Mouse (Mus musculus) embryonic facial prominence, embryonic 11.5 days (tissue): ENCODE data around the gene Stac3. TPM values are rescaled to one million over a fixed set of nuclear protein-coding genes. Genes with fewer than 3 reads are reported as not detected.

ENCODE experiments used
- ATAC-seq: fragments of 200-750 bp; cut with Nextera tagmentation; replicated peaks from 2 replicates; pipeline ENCODE4 v1.8.0; 2017; ENCODE audit warnings: low read depth; ENCODE audit not compliant: insufficient number of reproducible peaks, low FRiP score, low TSS enrichment
- DNase-seq: peaks from one replicate; pipeline ENCODE4 v3.0.0-alpha.2; 2015; ENCODE audit warnings: low spot score
- H3K27ac ChIP-seq: fragments of 300-500 bp; sonication (generic); replicated peaks from 2 replicates; pipeline ENCODE4 v1.5.1; 2014; ENCODE audit warnings: mild to moderate bottlenecking, low read depth, low read length, control low read depth
- H3K27me3 ChIP-seq: fragments of 300-500 bp; sonication (generic); 2 replicates; pipeline ENCODE4 v1.6.1; 2014; ENCODE audit warnings: mild to moderate bottlenecking, low read length, moderate library complexity, mixed read lengths; ENCODE audit not compliant: control insufficient read depth, insufficient read depth
- H3K36me3 ChIP-seq: fragments of 300-500 bp; sonication (generic); replicated peaks from 2 replicates; pipeline ENCODE4 v1.6.1; 2014; ENCODE audit warnings: low read depth, mild to moderate bottlenecking, low read length, moderate library complexity, mixed read lengths; ENCODE audit not compliant: control insufficient read depth, insufficient read depth
- H3K4me1 ChIP-seq: fragments of 300-500 bp; sonication (generic); 2 replicates; pipeline ENCODE4 v1.6.1; 2014; ENCODE audit warnings: low read length, mixed read lengths; ENCODE audit not compliant: control insufficient read depth, insufficient read depth
- H3K4me2 ChIP-seq: fragments of 300-500 bp; sonication (generic); 2 replicates; pipeline ENCODE4 v1.6.1; 2014; ENCODE audit warnings: low read depth, mild to moderate bottlenecking, control low read depth, low read length, moderate library complexity
- H3K4me3 ChIP-seq: fragments of 300-500 bp; sonication (generic); 2 replicates; pipeline ENCODE4 v1.5.1; 2014; ENCODE audit warnings: low read depth, low read length, control low read depth
- H3K9ac ChIP-seq: fragments of 300-500 bp; sonication (generic); replicated peaks from 2 replicates; pipeline ENCODE4 v1.6.1; 2014; ENCODE audit warnings: mild to moderate bottlenecking, control low read depth, low read length
- H3K9me3 ChIP-seq: fragments of 300-500 bp; sonication (generic); replicated peaks from 2 replicates; pipeline ENCODE4 v1.6.1; 2016; ENCODE audit warnings: mild to moderate bottlenecking, low read length, inconsistent platforms, mixed read lengths; ENCODE audit not compliant: control insufficient read depth
- WGBS: fragments of 180-500 bp; shearing (Covaris S2); extraction: QIAGEN DNeasy Blood & Tissue Kit; methylation state at CpG from one replicate; pipeline ENCODE4 v1.1.7; 2014; 5-methylcytosine and 5-hydroxymethylcytosine counted together
- polyA plus RNA-seq: library from polyadenylated mRNA; unstranded; fragments of >200 nt; fragmentation: Nextera tagmentation; extraction: Ambion mirVana; gene quantifications from 2 replicates; pipeline ENCODE4 v1.2.1, GENCODE M21; 2014

Stac3 gene
- polyA plus RNA-seq, 1 experiment from 2014 or later, result 0.49 TPM

- H3K36me3 ChIP-seq, result no peaks in the 10 kb centered on the region; the same call in 1 of the 2 replicates
- H3K27me3 ChIP-seq, result peaks cover 26% of the 10 kb centered on the region
- peak overlapping the region; percentile 61 for H3K9ac ChIP-seq
- H3K4me3 ChIP-seq, result peak overlapping the region; percentile 43
- H3K27ac ChIP-seq, result no peak overlapping the region
- WGBS, result 10% methylated on average over 12 of the region's 12 CpGs
- H3K4me1 ChIP-seq, result peaks cover 17% of the 10 kb centered on the region
- ATAC-seq, result no peak
- no peaks in the 10 kb centered on the region for H3K9me3 ChIP-seq
- DNase-seq, result no peak
- peak overlapping the region; percentile 80 for H3K4me2 ChIP-seq
These were observed 20.2 kb downstream of the Stac3 start for GRCm38 (mm10) chr10:127521611-127522080.

DNA sequence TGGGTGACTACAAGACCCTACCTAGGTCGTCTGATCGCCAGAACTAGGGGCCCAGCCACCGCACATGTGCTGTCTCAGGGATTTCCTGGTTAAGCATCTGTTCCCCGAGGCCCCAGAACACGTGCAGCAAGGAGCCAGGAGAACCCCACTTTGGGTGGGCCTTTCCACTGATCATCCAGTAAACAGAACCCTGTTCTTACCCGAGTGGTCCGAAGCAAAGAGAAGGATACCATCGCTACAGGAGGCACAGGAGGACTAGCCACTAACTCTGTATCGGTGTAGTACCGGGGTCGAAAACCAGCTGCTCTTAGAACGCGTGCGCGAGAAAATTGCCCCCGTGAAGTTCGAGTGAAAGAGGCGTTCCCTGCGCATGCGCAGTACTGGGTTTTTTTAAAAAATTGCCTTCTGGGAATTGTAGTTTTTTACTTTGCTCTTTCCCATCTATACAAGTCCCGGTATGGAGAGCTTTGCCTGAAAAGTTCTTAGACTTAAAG is 20.6 kb downstream of the Stac3 start, which contains the start of gene Shmt2:
Shmt2 (minus strand) TSS at position 357 of the 494 bp plus-strand sequence.
- Histone ChIP-seq H3K4me2 (peak within 1 kb of the TSS; percentile 80), H3K27ac (no peak within 1 kb of the TSS), H3K27me3 (peaks cover 29% of the 10 kb centered on the region), H3K36me3 (no peaks in the 10 kb centered on the region; the same call in 1 of the 2 replicates), H3K9ac (peak within 1 kb of the TSS; percentile 61), H3K4me1 (peaks cover 12% of the 10 kb centered on the region), H3K4me3 (peak within 1 kb of the TSS; percentile 43), H3K9me3 (no peaks in the 10 kb centered on the region)
- 0 out of 2 replicates have a peak, but pooled peaks have one; percentile 31 for ATAC-seq
- under 1% methylated on average over 21 of the region's 21 CpGs for WGBS
- peak; percentile 98 for DNase-seq

- H3K27me3 ChIP-seq, result peaks cover 55% of the 10 kb centered on the region
- no peaks in the 10 kb centered on the region for H3K9me3 ChIP-seq
- H3K4me3 ChIP-seq, result no peak overlapping the region
- no peak overlapping the region for H3K9ac ChIP-seq
- H3K4me2 ChIP-seq, result peak overlapping the region; percentile 19
- H3K36me3 ChIP-seq, result no peaks in the 10 kb centered on the region
- DNase-seq (no peak), ATAC-seq (no peak)
- WGBS, result 2% methylated on average over 21 of the region's 23 CpGs
- no peak overlapping the region for H3K27ac ChIP-seq
- peaks cover 11% of the 10 kb centered on the region for H3K4me1 ChIP-seq
These were observed 23.3 kb downstream of the Stac3 start for GRCm38 (mm10) chr10:127524646-127525255.

- ATAC-seq (no peak), DNase-seq (no peak)
- Histone ChIP-seq H3K27ac (no peak overlapping the region), H3K9me3 (no peaks in the 10 kb centered on the region), H3K36me3 (no peaks in the 10 kb centered on the region), H3K4me2 (peak overlapping the region; percentile 28; the same call in 1 of the 2 replicates), H3K4me3 (0 out of 2 replicates have a peak overlapping the region, but pooled peaks have one; percentile 3), H3K4me1 (peaks cover 11% of the 10 kb centered on the region), H3K27me3 (peaks cover 68% of the 10 kb centered on the region), H3K9ac (no peak overlapping the region)
- WGBS, result 1% methylated on average over 26 of the region's 26 CpGs
These were observed 24.6 kb downstream of the Stac3 start for GRCm38 (mm10) chr10:127526048-127526447.

DNA sequence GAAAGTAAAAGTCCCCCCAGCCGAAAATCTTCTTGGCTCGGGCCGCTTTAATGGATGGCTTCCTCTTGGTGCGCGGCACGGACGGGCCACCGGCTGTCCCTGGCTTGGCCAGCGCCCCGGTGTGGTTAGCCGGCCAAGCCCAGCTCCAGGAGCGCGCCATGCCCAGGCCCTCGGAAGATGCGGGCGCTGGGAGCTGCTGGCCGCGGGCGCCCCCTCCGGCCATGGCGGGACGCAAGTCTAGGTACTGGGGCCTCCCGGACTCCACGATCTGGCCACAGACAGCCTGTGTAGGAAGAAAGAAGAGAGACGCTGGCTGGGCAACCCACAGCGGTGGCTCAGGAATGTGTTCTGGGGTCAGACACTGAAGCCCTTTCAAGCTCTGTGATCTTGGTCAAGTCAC is 25.2 kb downstream of the Stac3 start:
- H3K4me1 ChIP-seq, result peaks cover 13% of the 10 kb centered on the region; the same call in 1 of the 2 replicates
- H3K9ac ChIP-seq, result no peak overlapping the region
- ATAC-seq (no peak), DNase-seq (peak; percentile 69)
- no peak overlapping the region for H3K27ac ChIP-seq
- H3K9me3 ChIP-seq, result no peaks in the 10 kb centered on the region
- 0% methylated on average over 26 of the region's 26 CpGs for WGBS
- no peaks in the 10 kb centered on the region for H3K36me3 ChIP-seq
- 0 out of 2 replicates have a peak overlapping the region, but pooled peaks have one; percentile 7 for H3K4me3 ChIP-seq
- H3K4me2 ChIP-seq, result peak overlapping the region; percentile 28
- peaks cover 74% of the 10 kb centered on the region for H3K27me3 ChIP-seq

DNA sequence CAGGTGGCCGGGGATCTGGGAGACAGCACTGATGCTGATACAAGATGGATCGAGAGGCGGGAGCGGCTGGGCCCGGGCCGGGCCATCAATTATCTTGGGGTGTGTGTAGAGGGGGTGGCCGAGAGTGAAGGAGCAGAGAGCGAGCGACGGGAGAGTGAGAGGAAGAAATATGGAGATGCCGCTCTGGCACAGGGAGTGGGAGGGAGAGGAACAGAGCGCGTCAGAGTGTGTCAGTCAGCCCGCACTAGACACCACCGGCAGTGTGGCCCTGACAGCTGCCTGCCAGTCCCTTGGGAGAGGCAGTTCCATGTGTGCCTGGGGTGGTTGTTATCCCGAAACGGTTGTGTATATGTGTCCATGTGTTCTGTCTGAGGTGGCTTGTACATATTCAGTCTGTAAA is 26.0 kb downstream of the Stac3 start:
- H3K4me1 ChIP-seq, result peaks cover 13% of the 10 kb centered on the region; the same call in 1 of the 2 replicates
- 2% methylated on average over 17 of the region's 17 CpGs for WGBS
- H3K27me3 ChIP-seq, result peaks cover 82% of the 10 kb centered on the region
- no peaks in the 10 kb centered on the region for H3K9me3 ChIP-seq
- H3K4me3 ChIP-seq, result no peak overlapping the region
- no peak for ATAC-seq
- H3K9ac ChIP-seq, result no peak overlapping the region
- H3K27ac ChIP-seq, result no peak overlapping the region
- no peak overlapping the region for H3K4me2 ChIP-seq
- H3K36me3 ChIP-seq, result no peaks in the 10 kb centered on the region
- no peak for DNase-seq

GRCm38 (mm10) chr10:127530945-127531344 is 29.5 kb downstream of the Stac3 start:
- DNase-seq, result no peak

DNA sequence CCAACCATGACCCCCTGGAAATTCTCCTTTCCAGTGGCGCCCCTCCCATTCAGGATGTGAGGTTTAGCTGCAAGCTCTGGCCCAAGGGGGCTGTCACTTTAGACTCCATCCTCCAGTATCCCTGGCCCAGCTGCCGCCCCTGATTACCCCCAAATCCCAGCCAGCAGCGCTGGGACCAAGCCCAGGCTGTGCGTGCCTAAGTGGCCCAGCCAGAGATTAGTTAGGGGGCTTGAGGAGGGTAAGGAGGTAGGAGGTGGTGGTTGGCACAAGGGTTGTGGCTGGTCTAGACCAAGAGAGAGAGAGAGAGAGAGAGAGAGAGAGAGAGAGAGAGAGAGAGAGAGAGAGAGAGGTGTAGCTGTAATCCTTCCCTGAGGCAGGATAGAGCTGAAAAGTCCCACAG is 30.1 kb downstream of the Stac3 start:
- WGBS, result 0% methylated on average over 4 of the region's 4 CpGs

More at GRCm38 (mm10) chr10:127530945-127531344, 29.5 kb downstream of the Stac3 start:
- no peak for ATAC-seq
- H3K36me3 ChIP-seq, result no peaks in the 10 kb centered on the region
- H3K4me2 ChIP-seq, result peak overlapping the region; percentile 27; the same call in 1 of the 2 replicates
- 1% methylated on average over 17 of the region's 25 CpGs for WGBS
- peaks cover 12% of the 10 kb centered on the region for H3K4me1 ChIP-seq
- no peak overlapping the region for H3K4me3 ChIP-seq
- H3K9me3 ChIP-seq, result no peaks in the 10 kb centered on the region
- H3K27ac ChIP-seq, result no peak overlapping the region
- peaks cover 100% of the 10 kb centered on the region for H3K27me3 ChIP-seq
- H3K9ac ChIP-seq, result no peak overlapping the region

More for the DNA sequence above, 30.1 kb downstream of the Stac3 start:
- Histone ChIP-seq H3K9ac (no peak overlapping the region), H3K36me3 (no peaks in the 10 kb centered on the region), H3K9me3 (no peaks in the 10 kb centered on the region), H3K4me3 (no peak overlapping the region), H3K27ac (no peak overlapping the region), H3K4me2 (no peak overlapping the region), H3K4me1 (peaks cover 12% of the 10 kb centered on the region), H3K27me3 (peaks cover 99% of the 10 kb centered on the region)
- ATAC-seq (no peak), DNase-seq (no peak)
